Mouse (Mus musculus) MEL (cell line): ENCODE measurements around the gene Rbks. TPM values are rescaled to one million over a fixed set of nuclear protein-coding genes. Genes with fewer than 3 reads are reported as not detected.
A peak's percentile ranks its signal among the peaks of the same experiment; 100 is the strongest.

Source experiments
- DNase-seq: peaks from one replicate; pipeline ENCODE4 v3.0.0; 2011; ENCODE audit warnings: low read depth, low spot score
- H3K27ac ChIP-seq: 2 replicates; pipeline ENCODE4 v1.5.1; 2012; ENCODE audit warnings: low read depth, mild to moderate bottlenecking, control low read depth, low read length, moderate library complexity; ENCODE audit not compliant: control insufficient read depth
- H3K27me3 ChIP-seq, 2 experiments: fragments of 150-350 bp in 1 of 2; sonication (generic) in 1 of 2; 2 replicates each; pipeline ENCODE4 v1.6.1; 2012; ENCODE audit warnings: low read length in 2 of 2, mild to moderate bottlenecking in 2 of 2, improper control_type of control experiment in 1 of 2, moderate library complexity in 1 of 2; ENCODE audit not compliant: insufficient read depth in 2 of 2, control insufficient read depth in 1 of 2
- H3K36me3 ChIP-seq, 2 experiments: 2 replicates each; pipeline ENCODE4 v1.6.1; 2012 to 2014; ENCODE audit warnings: low read length in 2 of 2, improper control_type of control experiment in 1 of 2, inconsistent platforms in 1 of 2, mild to moderate bottlenecking in 1 of 2; ENCODE audit not compliant: insufficient read depth in 2 of 2, control insufficient read depth in 1 of 2
- H3K4me1 ChIP-seq, 2 experiments: fragments of 150-350 bp in 1 of 2; sonication (generic) in 1 of 2; 2 replicates each; pipeline ENCODE4 v1.6.1; 2012; ENCODE audit warnings: low read length in 2 of 2, improper control_type of control experiment in 1 of 2, mild to moderate bottlenecking in 1 of 2; ENCODE audit not compliant: insufficient read depth in 2 of 2, control insufficient read depth in 1 of 2
- H3K4me3 ChIP-seq, 2 experiments: fragments of 150-350 bp in 1 of 2; sonication (generic) in 1 of 2; 2 replicates each; pipeline ENCODE4 v1.5.1; 2012; ENCODE audit warnings: low read depth in 2 of 2, low read length in 2 of 2, mild to moderate bottlenecking in 2 of 2, moderate library complexity in 2 of 2, control low read depth in 1 of 2, improper control_type of control experiment in 1 of 2; ENCODE audit not compliant: control insufficient read depth in 1 of 2, insufficient read depth in 1 of 2
- H3K79me2 ChIP-seq: 2 replicates; pipeline ENCODE4 v1.6.1; 2012; ENCODE audit warnings: mild to moderate bottlenecking, low read length, moderate library complexity; ENCODE audit not compliant: control insufficient read depth, poor library complexity, insufficient read depth
- H3K9ac ChIP-seq: 2 replicates; pipeline ENCODE4 v1.6.1; 2012; ENCODE audit warnings: low read depth, mild to moderate bottlenecking, control low read depth, low read length, moderate library complexity; ENCODE audit not compliant: control insufficient read depth, poor library complexity, severe bottlenecking
- H3K9me3 ChIP-seq: fragments of 150-350 bp; sonication (generic); replicated peaks from 2 replicates; pipeline ENCODE4 v1.6.1; 2012; ENCODE audit warnings: mild to moderate bottlenecking, low read length, improper control_type of control experiment, moderate library complexity; ENCODE audit not compliant: insufficient read depth
- CHD1 ChIP-seq: IDR thresholded peaks from 2 replicates; pipeline ENCODE4 v1.6.1; 2012; ENCODE audit warnings: low read depth, mild to moderate bottlenecking, inconsistent platforms, low read length, improper control_type of control experiment
- CTCF ChIP-seq, 3 experiments: IDR thresholded peaks in 2 of 3; conservative IDR thresholded peaks in 1 of 3; 2 replicates each; pipeline ENCODE4 v1.5.1; 2011 to 2012; ENCODE audit warnings: low read length in 3 of 3, low read depth in 2 of 3, mild to moderate bottlenecking in 2 of 3, improper control_type of control experiment in 1 of 3, inconsistent platforms in 1 of 3, mixed read lengths in 1 of 3, moderate library complexity in 1 of 3; ENCODE audit not compliant: control insufficient read depth in 1 of 3, insufficient read depth in 1 of 3, poor library complexity in 1 of 3, severe bottlenecking in 1 of 3
- ELF1 ChIP-seq: IDR thresholded peaks from 2 replicates; pipeline ENCODE4 v1.6.1; 2014; ENCODE audit warnings: low read depth, mild to moderate bottlenecking, inconsistent platforms, low read length, improper control_type of control experiment, moderate library complexity
- EP300 ChIP-seq, 2 experiments: IDR thresholded peaks; 2 replicates each; pipeline ENCODE4 v1.6.1; 2011; ENCODE audit warnings: improper control_type of control experiment in 2 of 2, low read length in 2 of 2, low read depth in 1 of 2, mild to moderate bottlenecking in 1 of 2
- ETS1 ChIP-seq: IDR thresholded peaks from 2 replicates; pipeline ENCODE4 v1.6.1; 2012; ENCODE audit warnings: low read depth, mild to moderate bottlenecking, inconsistent platforms, low read length, improper control_type of control experiment, moderate library complexity
- GABPA ChIP-seq: IDR thresholded peaks from 2 replicates; pipeline ENCODE4 v1.6.1; 2012; ENCODE audit warnings: low read depth, mild to moderate bottlenecking, inconsistent platforms, low read length, improper control_type of control experiment, moderate library complexity
- HCFC1 ChIP-seq: IDR thresholded peaks from 2 replicates; pipeline ENCODE4 v1.6.1; 2012; ENCODE audit warnings: low read depth, mild to moderate bottlenecking, inconsistent platforms, low read length, improper control_type of control experiment, moderate library complexity
- JUND ChIP-seq: IDR thresholded peaks from 2 replicates; pipeline ENCODE4 v1.6.1; 2011; ENCODE audit warnings: low read depth, mild to moderate bottlenecking, improper control_type of control experiment, low read length
- MAFK ChIP-seq: IDR thresholded peaks from 2 replicates; pipeline ENCODE4 v1.6.1; 2011; ENCODE audit warnings: low read depth, mild to moderate bottlenecking, low read length, improper control_type of control experiment, borderline replicate concordance
- MAX ChIP-seq: IDR thresholded peaks from 2 replicates; pipeline ENCODE4 v1.6.1; 2011; ENCODE audit warnings: low read length, improper control_type of control experiment
- MAZ ChIP-seq: IDR thresholded peaks from 2 replicates; pipeline ENCODE4 v1.6.1; 2012; ENCODE audit warnings: low read depth, mild to moderate bottlenecking, inconsistent platforms, low read length, improper control_type of control experiment
- MEF2A ChIP-seq: IDR thresholded peaks from 2 replicates; pipeline ENCODE4 v1.6.1; 2014; ENCODE audit warnings: low read depth, mild to moderate bottlenecking, inconsistent platforms, low read length, improper control_type of control experiment; ENCODE audit not compliant: poor library complexity, insufficient replicate concordance, severe bottlenecking; ENCODE audit errors: extremely low read depth
- MXI1 ChIP-seq: IDR thresholded peaks from 2 replicates; pipeline ENCODE4 v1.6.1; 2011; ENCODE audit warnings: mild to moderate bottlenecking, low read depth, low read length, improper control_type of control experiment
- MYC ChIP-seq: IDR thresholded peaks from 2 replicates; pipeline ENCODE4 v1.6.1; 2011; ENCODE audit warnings: low read depth, mild to moderate bottlenecking, low read length, improper control_type of control experiment, moderate library complexity
- NELFE ChIP-seq: IDR thresholded peaks from 2 replicates; pipeline ENCODE4 v1.6.1; 2011; ENCODE audit warnings: low read depth, low read length, improper control_type of control experiment
- NRF1 ChIP-seq: IDR thresholded peaks from 2 replicates; pipeline ENCODE4 v1.6.1; 2014; ENCODE audit warnings: low read depth, mild to moderate bottlenecking, inconsistent platforms, low read length, improper control_type of control experiment, moderate library complexity; ENCODE audit not compliant: poor library complexity, insufficient read depth, severe bottlenecking
- POLR2A ChIP-seq, 2 experiments: IDR thresholded peaks; 2 replicates each; pipeline ENCODE4 v1.6.1; 2011 to 2012; ENCODE audit warnings: low read length in 2 of 2, mild to moderate bottlenecking in 2 of 2, control low read depth in 1 of 2, improper control_type of control experiment in 1 of 2, low read depth in 1 of 2, moderate library complexity in 1 of 2; ENCODE audit not compliant: control insufficient read depth in 1 of 2, insufficient read depth in 1 of 2, poor library complexity in 1 of 2
- POLR2AphosphoS5 ChIP-seq: IDR thresholded peaks from 2 replicates; pipeline ENCODE4 v1.6.1; 2012; ENCODE audit warnings: low read depth, borderline replicate concordance, mild to moderate bottlenecking, inconsistent platforms, low read length, moderate library complexity, mixed read lengths
- RAD21 ChIP-seq: IDR thresholded peaks from 2 replicates; pipeline ENCODE4 v1.6.1; 2011; ENCODE audit warnings: mild to moderate bottlenecking, low read depth, low read length, improper control_type of control experiment
- RCOR1 ChIP-seq: IDR thresholded peaks from 2 replicates; pipeline ENCODE4 v1.6.1; 2012; ENCODE audit warnings: low read depth, mild to moderate bottlenecking, inconsistent platforms, low read length, improper control_type of control experiment
- SIN3A ChIP-seq: IDR thresholded peaks from 2 replicates; pipeline ENCODE4 v1.6.1; 2012; ENCODE audit warnings: low read length, improper control_type of control experiment, inconsistent platforms
- SMC3 ChIP-seq: IDR thresholded peaks from 2 replicates; pipeline ENCODE4 v1.6.1; 2011; ENCODE audit warnings: low read depth, low read length, improper control_type of control experiment
- TAL1 ChIP-seq: IDR thresholded peaks from 2 replicates; pipeline ENCODE4 v1.6.1; 2012; ENCODE audit warnings: mild to moderate bottlenecking, inconsistent platforms, low read length, moderate library complexity, mixed read lengths
- TCF12 ChIP-seq: IDR thresholded peaks from 2 replicates; pipeline ENCODE4 v1.6.1; 2014; ENCODE audit warnings: low read depth, mild to moderate bottlenecking, inconsistent platforms, low read length, improper control_type of control experiment, moderate library complexity
- USF1 ChIP-seq: IDR thresholded peaks from 2 replicates; pipeline ENCODE4 v1.6.1; 2014; ENCODE audit warnings: low read depth, mild to moderate bottlenecking, inconsistent platforms, low read length, improper control_type of control experiment, moderate library complexity
- USF2 ChIP-seq, 2 experiments: IDR thresholded peaks; 2 replicates each; pipeline ENCODE4 v1.6.1; 2011 to 2012; ENCODE audit warnings: improper control_type of control experiment in 2 of 2, low read length in 2 of 2, borderline replicate concordance in 1 of 2, inconsistent platforms in 1 of 2, low read depth in 1 of 2, mild to moderate bottlenecking in 1 of 2; ENCODE audit not compliant: insufficient read depth in 1 of 2
- ZC3H11A ChIP-seq: IDR thresholded peaks from 2 replicates; pipeline ENCODE4 v1.6.1; 2012; ENCODE audit warnings: low read depth, mild to moderate bottlenecking, inconsistent platforms, low read length, improper control_type of control experiment
- ZKSCAN1 ChIP-seq: IDR thresholded peaks from 2 replicates; pipeline ENCODE4 v1.6.1; 2012; ENCODE audit warnings: low read depth, mild to moderate bottlenecking, inconsistent platforms, low read length, improper control_type of control experiment, moderate library complexity
- ZMIZ1 ChIP-seq: IDR thresholded peaks from 2 replicates; pipeline ENCODE4 v1.6.1; 2012; ENCODE audit warnings: low read depth, mild to moderate bottlenecking, inconsistent platforms, low read length, improper control_type of control experiment, moderate library complexity
- ZNF384 ChIP-seq: IDR thresholded peaks from 2 replicates; pipeline ENCODE4 v1.6.1; 2012; ENCODE audit warnings: low read depth, mild to moderate bottlenecking, inconsistent platforms, low read length, improper control_type of control experiment
- polyA plus RNA-seq, 2 experiments: library from polyadenylated mRNA; stranded (reverse) in 1 of 2; unstranded in 1 of 2; fragments of >175 nt in 1 of 2; fragments of >200 nt in 1 of 2; gene quantifications; 2 replicates each; pipeline versions ENCODE4 v1.2.1 to v1.2.4; 2012; ENCODE audit warnings: low replicate concordance in 2 of 2, low read depth in 1 of 2; ENCODE audit not compliant: insufficient read length in 2 of 2, insufficient read depth in 1 of 2, missing spikeins in 1 of 2
- total RNA-seq: library from RNA; depleted of rRNA; stranded (reverse); fragments of 300-350 nt; gene quantifications from 2 replicates; pipeline ENCODE4 v1.2.3, GENCODE M21; 2012

The Rbks gene
- total and polyA plus RNA-seq, 3 experiments, result 34.3 to 47.4 TPM; not detected in 1

DNA sequence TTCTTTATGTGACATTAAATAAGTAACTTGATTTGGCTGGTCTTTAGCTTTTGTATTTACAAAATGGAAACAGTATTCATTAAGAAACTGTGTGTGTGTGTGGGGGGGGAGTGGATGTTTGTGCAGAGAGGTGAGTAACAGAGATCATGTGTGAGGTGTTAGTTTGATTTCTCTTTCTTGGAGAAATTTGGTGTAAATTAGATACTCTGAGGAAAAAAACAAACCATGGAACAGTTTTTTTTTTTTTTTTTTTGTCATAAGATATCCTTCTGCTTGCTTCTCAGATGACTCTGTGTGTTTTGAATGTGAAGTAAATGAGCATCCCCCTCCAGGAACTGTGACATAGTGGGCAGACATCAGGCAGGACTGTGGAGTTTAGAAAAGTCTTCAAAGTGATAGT, 2.0 kb upstream of the Rbks start:
- peak overlapping the region; percentile 96; the same call in 1 of the 2 replicates for H3K27ac ChIP-seq
- H3K9ac ChIP-seq, result peak overlapping the region; percentile 57; the same call in 1 of the 2 replicates
- no peaks in the 10 kb centered on the region for H3K27me3 ChIP-seq
- no peak overlapping the region for H3K4me3 ChIP-seq
- no peaks in the 10 kb centered on the region for H3K9me3 ChIP-seq
- peaks cover 3 to 15% of the 10 kb centered on the region in 2 experiments; a peak in 2 of 4 replicates for H3K36me3 ChIP-seq
- H3K4me1 ChIP-seq, result peaks cover 2 to 5% of the 10 kb centered on the region in 2 experiments; a peak in 2 of 4 replicates
- no peak for DNase-seq
- H3K79me2 ChIP-seq, result peaks cover 19% of the 10 kb centered on the region
- TF ChIP-seq MAX (no peak), JUND (no peak), ZNF384 (peak; percentile 50; the same call in 1 of the 2 replicates), MXI1 (no peak), MEF2A (no peak), TAL1 (no peak)

DNA sequence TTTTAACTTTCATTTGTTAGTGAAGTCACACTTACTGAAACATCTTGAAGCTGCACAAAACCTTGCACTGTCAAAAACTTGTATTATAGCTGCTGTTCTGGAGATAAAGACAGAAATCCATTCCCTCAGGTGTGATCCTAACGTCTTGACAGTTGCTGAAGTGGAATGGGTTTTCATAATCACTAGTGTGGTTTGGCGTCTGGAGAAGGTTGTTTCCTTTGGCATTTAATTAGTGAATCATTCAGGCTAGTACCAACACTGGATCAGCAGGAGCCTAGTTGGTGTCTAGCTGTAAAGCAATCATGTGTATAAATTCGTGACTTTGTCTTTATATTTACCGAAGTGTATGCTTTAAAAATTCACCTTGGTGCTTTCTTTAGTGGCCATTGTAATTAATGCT, 1.5 kb upstream of the Rbks start:
- DNase-seq, result peak; percentile 48

DNA sequence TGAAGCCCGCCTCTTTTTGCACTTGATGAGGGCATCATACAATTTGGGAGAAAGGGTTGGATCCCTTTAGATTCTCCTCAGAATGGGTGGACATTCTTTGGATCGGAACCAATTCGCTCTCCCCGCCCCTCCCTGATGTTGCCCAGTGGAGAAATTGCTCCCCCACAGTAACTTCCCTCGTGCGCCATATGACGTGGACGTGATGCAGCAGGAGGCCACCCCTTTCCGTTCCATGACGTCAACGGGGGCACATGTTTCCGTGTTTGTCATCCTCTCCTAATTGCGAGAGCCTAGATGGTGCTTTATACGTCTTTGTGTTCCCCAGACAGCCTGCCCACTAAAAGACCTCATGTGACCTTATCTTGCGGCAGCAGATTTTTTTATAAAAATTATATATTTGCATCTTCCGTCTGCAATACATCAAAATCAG, 885 bp upstream of the Rbks start:
- Histone ChIP-seq H3K9ac (peak overlapping the region; percentile 89), H3K79me2 (peaks cover 19% of the 10 kb centered on the region), H3K4me3 (peak overlapping the region; percentile 78 to 84), H3K27ac (peak overlapping the region; percentile 96), H3K27me3 (no peaks in the 10 kb centered on the region), H3K36me3 (peaks cover 0 to 18% of the 10 kb centered on the region in 2 experiments; a peak in 2 of 4 replicates), H3K9me3 (no peaks in the 10 kb centered on the region), H3K4me1 (peaks cover 2 to 5% of the 10 kb centered on the region in 2 experiments; a peak in 2 of 4 replicates)
- peak; percentile 99 for DNase-seq
- peak; percentile 95 for TF ChIP-seq SIN3A
- TF ChIP-seq HCFC1, result peak; percentile 79
- no peak for TF ChIP-seq NRF1
- TF ChIP-seq ZNF384, result peak; percentile 86
- peak; percentile 96; the same call in 1 of the 2 replicates for TF ChIP-seq GABPA
- no peak for TF ChIP-seq CTCF (IDR thresholded peaks at IDR 0.05 in 2 of 3, conservative IDR thresholded peaks at IDR 0.05 in 1 of 3; ENCODE audit: control insufficient read depth in 1 of 3, insufficient read depth in 1 of 3, low read depth in 2 of 3, low read length in 3 of 3, poor library complexity in 1 of 3, severe bottlenecking in 1 of 3)
- TF ChIP-seq MEF2A, result no peak; the same call in 1 of the 2 replicates
- TF ChIP-seq POLR2A (IDR thresholded peaks at IDR 0.05; ENCODE audit: control insufficient read depth in 1 of 2, insufficient read depth in 1 of 2, low read depth in 1 of 2, low read length in 2 of 2, poor library complexity in 1 of 2), result peak; percentile 14 to 77; a peak in 2 of 4 replicates
- peak; percentile 47; the same call in 1 of the 2 replicates for TF ChIP-seq RCOR1
- peak; percentile 99 for TF ChIP-seq ETS1
- TF ChIP-seq EP300 (IDR thresholded peaks at IDR 0.05; ENCODE audit: low read depth in 1 of 2, low read length in 2 of 2), result peak; percentile 5 to 67; a peak in 2 of 4 replicates
- peak; percentile 61; the same call in 1 of the 2 replicates for TF ChIP-seq TCF12
- no peak for TF ChIP-seq ZC3H11A
- peak; percentile 98 for TF ChIP-seq MYC
- no peak for TF ChIP-seq CHD1

More for the DNA sequence above, 1.5 kb upstream of the Rbks start:
- Histone ChIP-seq H3K27me3 (no peaks in the 10 kb centered on the region), H3K9me3 (no peaks in the 10 kb centered on the region), H3K4me3 (peak overlapping the region; percentile 20 to 78), H3K36me3 (peaks cover 0 to 15% of the 10 kb centered on the region in 2 experiments; a peak in 2 of 4 replicates), H3K79me2 (peaks cover 19% of the 10 kb centered on the region), H3K27ac (peak overlapping the region; percentile 96), H3K4me1 (peaks cover 2 to 5% of the 10 kb centered on the region in 2 experiments; a peak in 2 of 4 replicates), H3K9ac (peak overlapping the region; percentile 57)
- TF ChIP-seq ZNF384 (no peak), RAD21 (no peak), POLR2AphosphoS5 (no peak), MAZ (no peak), ELF1 (no peak), NELFE (no peak), CHD1 (no peak), ZKSCAN1 (no peak), SMC3 (no peak), SIN3A (no peak), ETS1 (no peak), MAFK (no peak), RCOR1 (no peak), USF1 (no peak), MAX (no peak), ZMIZ1 (no peak), USF2 (IDR thresholded peaks at IDR 0.05; ENCODE audit: borderline replicate concordance in 1 of 2, insufficient read depth in 1 of 2, low read depth in 1 of 2, low read length in 2 of 2) (no peak), ZC3H11A (no peak)
